Mouse (Mus musculus) liver, embryonic 14 days (tissue): Measurements from ENCODE around the gene Cep295nl. TPM values are rescaled to one million over a fixed set of nuclear protein-coding genes. Genes with fewer than 3 reads are reported as not detected.

ENCODE experiments used
- polyA plus RNA-seq: library from polyadenylated mRNA; depleted of rRNA; stranded (reverse); fragments of >200 nt; gene quantifications from 2 replicates; pipeline ENCODE4 v1.2.3, GENCODE M21; 2012; rRNA removed

Cep295nl gene
- 0.05 TPM in 1 of 2 replicates, not detected in the other for polyA plus RNA-seq

GRCm38 (mm10) chr11:118342400-118342981 is at the start of gene Cep295nl:
TSS of gene Cep295nl (minus strand) at chr11:118342500.

GRCm38 (mm10) chr11:118355640-118356039 is 13.3 kb upstream of the Cep295nl start, which contains the start of gene Timp2:
TSS of gene Timp2 (minus strand) at chr11:118355740.

GRCm38 (mm10) chr11:118289999-118290889 is 52.1 kb downstream of the Cep295nl start, which contains the start of gene Usp36:
TSS of gene Usp36 (minus strand) at chr11:118290244.

Other genes with a start within 250 kb of the Cep295nl start
- gene Dnah17, start 211.9 kb downstream of the Cep295nl start, polyA plus RNA-seq: 0.03 and 0.05 TPM in 2 replicates
- gene Cyth1, start 93.9 kb downstream of the Cep295nl start, polyA plus RNA-seq: 2.6 and 3.2 TPM in 2 replicates
- 4.5 and 5.5 TPM in 2 replicates for gene Usp36, start 52.3 kb downstream of the Cep295nl start, polyA plus RNA-seq
- gene Timp2, start 13.2 kb upstream of the Cep295nl start, polyA plus RNA-seq: 3.8 and 4.2 TPM in 2 replicates
- 40.7 and 45.2 TPM in 2 replicates for gene Lgals3bp, start 59.6 kb upstream of the Cep295nl start, polyA plus RNA-seq
- gene Cant1, start 76.6 kb upstream of the Cep295nl start, polyA plus RNA-seq: 7.1 and 8.4 TPM in 2 replicates
- gene C1qtnf1, start 85.7 kb upstream of the Cep295nl start, polyA plus RNA-seq: 0.84 and 0.92 TPM in 2 replicates
- 3.8 and 4.8 TPM in 2 replicates for gene Engase, start 134.3 kb upstream of the Cep295nl start, polyA plus RNA-seq